Mouse (Mus musculus) frontal cortex, adult 2 months (tissue): Measurements from ENCODE around the gene Tspyl2. TPM values are rescaled to one million over a fixed set of nuclear protein-coding genes. Genes with fewer than 3 reads are reported as not detected.
"Not testable (repeated sequence)": the region's sequence is repeated elsewhere in the genome, so short reads cannot be mapped to it uniquely, and the experiment has no call there.

ENCODE experiments used
- DNase-seq, 2 experiments: peaks; one replicate each; pipeline ENCODE4 v3.0.0; 2022; ENCODE audit warnings: low spot score in 1 of 2; ENCODE audit errors: extremely low spot score in 1 of 2
- polyA plus RNA-seq: library from polyadenylated mRNA; depleted of rRNA; stranded (reverse); fragments of >200 nt; gene quantifications from 2 replicates; pipeline ENCODE4 v1.2.3, GENCODE M21; 2012; rRNA removed

The Tspyl2 gene
- polyA plus RNA-seq, result 179 and 204 TPM in 2 replicates

GRCm38 (mm10) chrX:152342358-152342901 lies at the start of gene Tspyl2:
TSS of gene Tspyl2 (minus strand) at chrX:152342425.
- DNase-seq, result peak; percentile 95 to 96

- DNase-seq, result peak; percentile 13 to 54
These were observed 26.4 kb upstream of the Tspyl2 start, which contains the start of gene Gpr173 for GRCm38 (mm10) chrX:152368397-152369273. TSS of gene Gpr173 (minus strand) at chrX:152368704.

GRCm38 (mm10) chrX:152368054-152368396 lies 25.8 kb upstream of the Tspyl2 start:
- no peak for DNase-seq

DNA sequence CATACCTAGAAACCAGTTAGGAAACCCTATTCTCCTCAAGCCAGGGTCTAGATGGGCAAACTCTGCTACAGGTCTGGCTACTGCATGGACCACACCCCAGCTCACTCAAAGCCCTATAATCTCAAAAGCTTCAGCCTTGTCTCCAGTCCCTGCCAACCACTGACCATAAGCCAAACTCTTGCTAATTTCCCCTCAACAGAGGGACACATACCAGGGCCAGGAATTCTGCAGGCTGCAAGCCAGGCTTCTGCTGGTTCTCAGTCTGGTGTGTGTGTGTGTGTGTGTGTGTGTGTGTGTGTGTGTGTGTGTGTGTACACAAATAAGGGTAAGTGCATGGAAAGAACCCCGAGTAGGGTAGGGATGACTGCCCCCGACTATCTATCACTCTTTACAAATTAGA lies 24.2 kb upstream of the Tspyl2 start:
- no peak for DNase-seq

GRCm38 (mm10) chrX:152352553-152353153 lies 10.4 kb upstream of the Tspyl2 start:
- DNase-seq, result peak in 1 of 2 experiments; percentile 73

GRCm38 (mm10) chrX:152347041-152347440 lies 4.8 kb upstream of the Tspyl2 start:
- no peak for DNase-seq

DNA sequence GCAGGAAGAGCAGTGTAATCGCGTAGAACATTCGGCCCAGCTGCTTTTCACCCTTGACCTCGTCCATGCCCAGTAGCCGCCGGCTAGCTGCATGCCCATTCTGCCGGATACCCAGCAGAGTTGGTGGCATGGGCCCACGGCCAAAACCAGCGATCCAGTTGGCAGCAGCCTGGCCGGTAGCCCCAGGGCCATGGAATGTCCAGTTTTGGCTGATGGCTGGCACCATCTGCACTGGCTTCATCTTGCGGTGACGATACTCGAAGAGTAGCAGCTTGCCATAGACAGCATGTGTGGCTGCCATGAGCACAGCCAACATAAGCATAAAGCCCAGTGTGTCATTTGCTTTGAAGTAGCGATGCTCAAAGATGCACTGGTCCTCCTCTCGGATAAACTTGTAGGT lies 4.4 kb upstream of the Tspyl2 start:
- DNase-seq, result no peak

DNA sequence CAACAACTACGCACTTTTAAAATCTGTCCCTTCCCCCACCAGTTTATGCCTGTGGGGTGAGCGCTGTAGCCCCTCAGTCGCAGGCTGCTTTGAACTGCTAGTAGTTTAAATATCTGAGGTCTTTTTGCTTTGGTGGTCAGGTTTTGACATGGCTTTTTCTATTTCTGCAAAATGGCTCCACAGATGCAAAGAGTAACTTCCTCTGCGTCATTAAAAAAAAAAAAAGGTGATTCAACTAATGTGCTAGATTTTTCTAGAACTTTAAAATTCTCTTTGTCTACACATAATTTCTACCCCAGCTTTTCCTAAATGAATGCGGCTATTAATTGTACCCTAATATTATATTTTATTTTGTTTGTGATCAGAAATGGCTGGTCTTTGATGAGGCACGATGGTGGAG lies 678 bp upstream of the Tspyl2 start:
- no peak for DNase-seq

- DNase-seq, result peak in 1 of 2 experiments; percentile 32
These were observed 729 bp downstream of the Tspyl2 start for GRCm38 (mm10) chrX:152341496-152341895.

DNA sequence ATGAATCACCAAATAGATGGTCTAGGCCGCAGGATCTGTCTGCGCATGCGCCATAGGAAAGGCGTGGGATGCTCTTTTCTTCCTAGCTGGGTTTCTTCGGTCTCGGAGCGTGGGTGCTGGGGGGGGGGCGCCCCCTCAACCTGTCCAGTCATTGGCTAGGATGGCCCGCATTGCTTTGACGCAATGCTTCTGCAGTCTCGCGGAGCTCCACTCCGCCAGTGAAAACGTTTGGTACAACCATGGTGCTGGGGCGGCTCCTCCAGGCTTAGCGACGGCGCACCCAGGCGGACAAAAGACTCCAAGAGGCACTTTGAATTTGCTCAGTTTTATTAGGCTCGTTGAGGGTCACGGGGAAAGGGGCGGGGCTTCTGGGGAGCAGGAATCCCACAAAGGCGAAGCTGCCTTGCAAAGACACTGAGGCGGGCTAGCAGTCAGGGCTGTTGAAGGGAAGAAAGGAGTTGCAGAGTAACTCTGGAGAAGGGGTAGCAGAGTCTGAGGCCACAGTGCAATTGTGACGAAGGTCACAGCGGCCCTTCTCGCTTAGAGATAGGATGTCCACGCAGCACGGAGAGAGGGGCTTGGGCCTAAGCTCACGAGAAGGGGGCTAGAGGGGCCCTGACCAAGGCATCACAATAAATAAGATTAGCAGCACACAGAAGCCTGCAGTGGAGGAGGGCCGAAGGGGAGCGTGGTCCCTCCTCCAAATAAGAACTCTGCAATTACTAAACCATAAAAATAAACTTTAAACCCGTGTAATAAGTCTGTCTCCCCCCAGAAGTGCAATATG lies 5.5 kb downstream of the Tspyl2 start:
- peak; percentile 90 to 91 for DNase-seq

DNA sequence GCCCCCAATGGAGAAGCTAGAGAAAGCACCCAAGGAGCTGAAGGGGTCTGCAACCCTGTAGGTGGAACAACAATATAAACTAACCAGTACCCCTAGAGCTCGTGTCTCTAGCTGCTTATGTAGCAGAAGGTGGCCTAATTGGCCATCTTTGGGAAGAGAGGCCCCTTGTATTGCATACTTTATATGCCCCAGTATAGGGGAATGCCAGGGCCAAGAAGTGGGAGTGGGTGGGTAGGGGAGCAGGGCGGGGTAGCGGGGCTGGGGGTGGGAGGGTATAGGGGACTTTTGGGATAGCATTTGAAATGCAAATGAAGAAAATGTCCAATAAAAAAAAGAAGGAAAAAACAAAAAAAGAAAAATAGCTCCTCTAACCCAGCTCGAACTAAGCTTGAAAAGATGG lies 6.1 kb downstream of the Tspyl2 start:
- DNase-seq, result not testable (repeated sequence)

GRCm38 (mm10) chrX:152329400-152329799 lies 12.8 kb downstream of the Tspyl2 start:
- not testable (repeated sequence) for DNase-seq

DNA sequence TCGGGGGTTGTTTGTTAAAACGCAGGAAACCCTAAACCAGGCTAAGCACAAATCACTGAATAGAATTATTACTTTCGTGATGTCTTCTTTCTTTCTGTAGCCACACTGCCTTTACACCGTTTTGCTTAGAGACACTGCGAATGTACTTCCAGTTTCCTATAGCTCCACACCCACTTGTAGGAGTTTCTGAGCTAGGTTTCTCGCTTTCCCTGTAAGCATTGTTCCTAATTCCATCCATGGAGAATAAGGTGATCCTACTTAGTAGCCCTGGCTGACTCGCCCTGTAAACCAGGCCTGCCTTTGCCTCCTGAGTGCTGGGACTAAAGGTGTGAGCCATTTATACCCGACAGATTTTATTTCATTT lies 14.6 kb downstream of the Tspyl2 start:
- no peak for DNase-seq

- peak; percentile 76 to 86 for DNase-seq
These were observed 15.1 kb downstream of the Tspyl2 start, which contains the start of gene Kantr for GRCm38 (mm10) chrX:152326996-152327688. TSS of gene Kantr (minus strand) at chrX:152327495.

DNA sequence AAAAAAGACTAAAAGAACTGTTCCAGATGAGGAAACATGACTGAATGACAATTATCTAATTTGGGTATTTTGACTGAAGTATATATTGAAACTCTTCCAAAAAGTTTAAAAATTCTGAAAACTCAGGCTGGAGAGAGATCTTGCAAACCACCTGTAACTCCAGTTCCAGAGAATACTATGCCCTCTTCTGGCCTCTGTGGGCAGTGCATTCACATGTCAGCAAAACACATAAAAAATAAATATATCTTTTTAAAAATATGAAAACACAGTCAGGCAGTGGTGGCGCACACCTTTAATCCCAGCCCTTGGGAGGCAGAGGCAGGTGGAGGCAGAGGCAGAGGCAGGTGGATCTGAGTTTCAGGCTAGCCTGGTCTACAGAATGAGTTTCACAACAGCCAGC lies 18.6 kb downstream of the Tspyl2 start:
- no peak for DNase-seq

DNA sequence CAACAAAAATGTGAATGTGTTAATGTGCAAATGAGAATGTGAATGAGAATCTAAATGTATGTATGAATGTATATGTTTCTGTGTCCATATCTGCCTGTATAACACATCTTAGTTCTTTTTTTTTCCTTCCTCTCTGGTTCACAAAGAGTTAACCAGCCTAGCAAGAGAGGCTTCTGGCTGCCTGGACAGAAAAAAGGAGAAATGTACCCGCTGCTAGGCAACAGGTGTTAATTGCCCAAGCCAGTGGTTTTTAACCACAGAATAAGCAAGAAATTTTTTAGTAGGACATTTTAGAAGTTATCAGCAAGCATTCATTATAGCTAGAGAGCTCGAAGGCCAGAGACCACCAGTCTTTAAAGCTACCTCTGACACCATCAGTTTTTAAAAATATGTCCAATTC lies 19.4 kb downstream of the Tspyl2 start:
- DNase-seq, result no peak

- DNase-seq, result no peak
These were observed 21.7 kb downstream of the Tspyl2 start for GRCm38 (mm10) chrX:152320535-152320934.

DNA sequence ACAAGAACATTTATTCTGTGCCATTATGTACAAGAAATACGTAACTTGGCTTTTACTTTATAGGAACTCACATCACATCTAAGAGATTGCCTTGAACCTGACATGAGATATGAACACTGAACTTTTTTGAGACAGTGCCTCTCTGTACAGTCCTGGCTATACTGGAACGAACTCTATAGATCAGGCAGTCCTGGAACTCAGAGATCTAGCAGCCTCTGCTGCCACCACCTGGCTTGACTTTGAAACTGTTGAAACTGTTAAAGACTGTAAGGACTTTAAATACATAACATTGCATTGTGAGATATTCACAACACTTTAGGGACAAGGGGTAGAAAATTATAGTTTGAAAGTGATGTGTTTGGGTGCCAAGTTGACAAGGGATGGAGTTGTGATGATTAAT lies 34.3 kb downstream of the Tspyl2 start:
- DNase-seq, result peak in 1 of 2 experiments; percentile 29

GRCm38 (mm10) chrX:152307371-152307770 lies 34.9 kb downstream of the Tspyl2 start:
- DNase-seq, result no peak

GRCm38 (mm10) chrX:152306224-152306623 lies 36.0 kb downstream of the Tspyl2 start:
- DNase-seq, result no peak
